Mouse (Mus musculus): Measurements from ENCODE around the gene Tsen2. TPM values are rescaled to one million over a fixed set of nuclear protein-coding genes. Genes with fewer than 3 reads are reported as not detected.

Gene Tsen2
- 36.5 and 36.9 TPM in 2 replicates for polyA plus RNA-seq (2015; fragmentation: Nextera tagmentation; extraction: Ambion mirVana)

GRCm38 (mm10) chr6:115544442-115544970 is at the start of gene Tsen2:
Gene Tsen2 (plus strand): TSS chr6:115544664.
- peaks cover 18% of the 10 kb centered on the region for H3K36me3 ChIP-seq
- peak within 1 kb of the TSS; percentile 79 for H3K27ac ChIP-seq (replicated peaks)
- peak within 1 kb of the TSS; percentile 58 for H3K4me3 ChIP-seq (replicated peaks)
- under 1% methylated on average over 38 of the region's 38 CpGs for WGBS
- peak within 1 kb of the TSS; percentile 66 for H3K9ac ChIP-seq (replicated peaks)
- H3K4me1 ChIP-seq = peaks cover 18% of the 10 kb centered on the region
- H3K27me3 ChIP-seq (replicated peaks) = no peaks in the 10 kb centered on the region
- peak within 1 kb of the TSS; percentile 82 for H3K4me2 ChIP-seq
- peak; percentile 94 for ATAC-seq (ENCODE audit: low FRiP score)
- no peaks in the 10 kb centered on the region for H3K9me3 ChIP-seq (replicated peaks)

- Histone ChIP-seq H3K4me3 (replicated peaks) (no peak overlapping the region), H3K4me2 (no peak overlapping the region), H3K9ac (replicated peaks) (no peak overlapping the region), H3K4me1 (no peaks in the 10 kb centered on the region), H3K36me3 (no peaks in the 10 kb centered on the region), H3K27me3 (replicated peaks) (no peaks in the 10 kb centered on the region), H3K27ac (replicated peaks) (no peak overlapping the region), H3K9me3 (replicated peaks) (no peaks in the 10 kb centered on the region)
- 74% methylated on average over 14 of the region's 14 CpGs for WGBS
- ATAC-seq (ENCODE audit: low FRiP score) = no peak
Observed at GRCm38 (mm10) chr6:115499540-115499939, 44.9 kb upstream of the Tsen2 start.

DNA sequence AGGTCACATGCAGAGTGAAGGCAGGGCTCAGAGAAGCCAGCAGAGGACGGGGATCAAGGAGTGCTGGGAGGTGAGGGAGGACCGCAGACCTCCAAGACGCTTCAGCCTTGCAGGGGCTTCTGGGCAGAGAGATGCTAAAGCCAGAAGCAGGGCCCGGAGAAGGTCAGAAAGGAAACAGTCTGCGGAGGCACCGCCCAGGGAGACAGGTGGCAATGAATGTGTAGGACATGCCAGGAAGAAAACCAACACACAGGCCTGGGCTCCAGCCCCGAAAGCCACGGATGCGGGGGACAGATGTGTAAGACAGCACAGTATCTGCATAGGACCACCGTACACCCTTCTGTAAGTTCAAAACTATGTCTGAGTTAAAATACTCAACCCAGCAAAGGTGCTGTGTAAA is 44.2 kb upstream of the Tsen2 start:
- Histone ChIP-seq H3K27ac (replicated peaks) (no peak overlapping the region), H3K9me3 (replicated peaks) (no peaks in the 10 kb centered on the region), H3K4me1 (no peaks in the 10 kb centered on the region), H3K4me3 (replicated peaks) (no peak overlapping the region), H3K36me3 (no peaks in the 10 kb centered on the region), H3K9ac (replicated peaks) (no peak overlapping the region), H3K27me3 (replicated peaks) (no peaks in the 10 kb centered on the region), H3K4me2 (no peak overlapping the region)
- ATAC-seq (ENCODE audit: low FRiP score) = no peak
- WGBS = 87% methylated on average over 10 of the region's 10 CpGs

- Histone ChIP-seq H3K27me3 (replicated peaks) (no peaks in the 10 kb centered on the region), H3K36me3 (no peaks in the 10 kb centered on the region), H3K4me3 (replicated peaks) (no peak overlapping the region), H3K9ac (replicated peaks) (no peak overlapping the region), H3K27ac (replicated peaks) (no peak overlapping the region), H3K4me1 (no peaks in the 10 kb centered on the region), H3K9me3 (replicated peaks) (no peaks in the 10 kb centered on the region), H3K4me2 (no peak overlapping the region)
- WGBS = 79% methylated on average over 3 of the region's 3 CpGs
- ATAC-seq (ENCODE audit: low FRiP score) = no peak
Observed at GRCm38 (mm10) chr6:115501131-115501530, 43.3 kb upstream of the Tsen2 start.

GRCm38 (mm10) chr6:115503038-115503437 is 41.4 kb upstream of the Tsen2 start:
- no peak overlapping the region for H3K4me3 ChIP-seq (replicated peaks)
- H3K36me3 ChIP-seq = no peaks in the 10 kb centered on the region
- H3K4me2 ChIP-seq = no peak overlapping the region
- no peak overlapping the region for H3K27ac ChIP-seq (replicated peaks)
- no peaks in the 10 kb centered on the region for H3K4me1 ChIP-seq
- WGBS = 96% methylated on average over 4 of the region's 4 CpGs
- no peaks in the 10 kb centered on the region for H3K27me3 ChIP-seq (replicated peaks)
- H3K9me3 ChIP-seq (replicated peaks) = no peaks in the 10 kb centered on the region
- ATAC-seq (ENCODE audit: low FRiP score) = no peak
- no peak overlapping the region for H3K9ac ChIP-seq (replicated peaks)

GRCm38 (mm10) chr6:115503549-115504159 is 40.8 kb upstream of the Tsen2 start:
- ATAC-seq (ENCODE audit: low FRiP score) = no peak
- Histone ChIP-seq H3K9me3 (replicated peaks) (no peaks in the 10 kb centered on the region), H3K4me1 (no peaks in the 10 kb centered on the region), H3K27ac (replicated peaks) (no peak overlapping the region), H3K36me3 (no peaks in the 10 kb centered on the region), H3K4me3 (replicated peaks) (no peak overlapping the region), H3K27me3 (replicated peaks) (no peaks in the 10 kb centered on the region), H3K9ac (replicated peaks) (no peak overlapping the region), H3K4me2 (no peak overlapping the region)
- WGBS = 87% methylated on average over 10 of the region's 10 CpGs

GRCm38 (mm10) chr6:115504160-115504558 is 40.3 kb upstream of the Tsen2 start:
- H3K27me3 ChIP-seq (replicated peaks) = no peaks in the 10 kb centered on the region
- ATAC-seq (ENCODE audit: low FRiP score) = no peak
- 77% methylated on average over 3 of the region's 3 CpGs for WGBS
- H3K9me3 ChIP-seq (replicated peaks) = no peaks in the 10 kb centered on the region
- no peak overlapping the region for H3K9ac ChIP-seq (replicated peaks)
- no peak overlapping the region for H3K27ac ChIP-seq (replicated peaks)
- no peak overlapping the region for H3K4me2 ChIP-seq
- no peaks in the 10 kb centered on the region for H3K36me3 ChIP-seq
- no peak overlapping the region for H3K4me3 ChIP-seq (replicated peaks)
- H3K4me1 ChIP-seq = no peaks in the 10 kb centered on the region

DNA sequence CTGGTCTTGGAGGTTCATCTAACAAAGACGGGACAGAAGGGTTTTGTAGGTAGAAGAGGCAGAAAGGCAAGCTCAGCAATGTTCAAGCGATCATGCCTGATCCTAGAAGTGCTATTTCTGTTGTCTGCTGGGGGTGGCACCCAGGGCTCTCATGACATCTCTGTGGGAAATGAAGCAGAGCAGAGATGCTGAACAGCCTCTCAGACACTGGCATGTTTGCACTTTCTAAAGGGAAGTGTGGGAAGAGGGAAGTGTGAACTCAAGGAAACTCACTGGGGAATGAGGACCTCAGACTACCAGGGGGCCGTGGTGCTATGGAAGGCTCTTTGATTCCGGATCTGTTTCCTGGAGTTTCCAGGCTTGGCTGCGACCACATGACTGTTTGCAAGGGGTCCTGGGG is 39.5 kb upstream of the Tsen2 start:
- WGBS = 88% methylated on average over 5 of the region's 5 CpGs
- no peak overlapping the region for H3K4me3 ChIP-seq (replicated peaks)
- no peaks in the 10 kb centered on the region for H3K36me3 ChIP-seq
- no peaks in the 10 kb centered on the region for H3K4me1 ChIP-seq
- no peak overlapping the region for H3K27ac ChIP-seq (replicated peaks)
- ATAC-seq (ENCODE audit: low FRiP score) = no peak
- no peaks in the 10 kb centered on the region for H3K27me3 ChIP-seq (replicated peaks)
- H3K9me3 ChIP-seq (replicated peaks) = no peaks in the 10 kb centered on the region
- no peak overlapping the region for H3K9ac ChIP-seq (replicated peaks)
- no peak overlapping the region for H3K4me2 ChIP-seq

DNA sequence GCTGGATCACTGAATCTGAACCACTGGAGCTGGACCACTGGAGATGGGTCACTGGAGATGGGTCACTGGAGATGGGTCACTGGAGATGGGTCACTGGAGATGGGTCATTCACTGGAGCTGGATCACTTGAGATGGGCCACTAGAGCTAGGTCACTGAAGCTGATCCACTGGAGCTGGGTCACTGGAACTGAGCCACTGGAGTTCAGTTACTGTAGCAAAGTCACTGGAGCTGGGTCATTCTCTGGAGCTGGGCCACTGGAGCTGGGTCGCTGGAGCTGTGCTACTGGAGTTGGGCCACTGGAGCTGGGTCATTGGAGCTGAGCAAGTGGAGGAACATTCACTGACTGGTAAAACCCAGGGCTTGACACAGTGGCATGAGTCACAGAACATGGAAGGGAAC is 38.0 kb upstream of the Tsen2 start:
- 78% methylated on average over 1 of the region's 1 CpGs for WGBS
- no peak for ATAC-seq (ENCODE audit: low FRiP score)
- Histone ChIP-seq H3K4me3 (replicated peaks) (no peak overlapping the region), H3K9me3 (replicated peaks) (no peaks in the 10 kb centered on the region), H3K4me2 (no peak overlapping the region), H3K27ac (replicated peaks) (no peak overlapping the region), H3K9ac (replicated peaks) (no peak overlapping the region), H3K27me3 (replicated peaks) (no peaks in the 10 kb centered on the region), H3K36me3 (no peaks in the 10 kb centered on the region), H3K4me1 (no peaks in the 10 kb centered on the region)

DNA sequence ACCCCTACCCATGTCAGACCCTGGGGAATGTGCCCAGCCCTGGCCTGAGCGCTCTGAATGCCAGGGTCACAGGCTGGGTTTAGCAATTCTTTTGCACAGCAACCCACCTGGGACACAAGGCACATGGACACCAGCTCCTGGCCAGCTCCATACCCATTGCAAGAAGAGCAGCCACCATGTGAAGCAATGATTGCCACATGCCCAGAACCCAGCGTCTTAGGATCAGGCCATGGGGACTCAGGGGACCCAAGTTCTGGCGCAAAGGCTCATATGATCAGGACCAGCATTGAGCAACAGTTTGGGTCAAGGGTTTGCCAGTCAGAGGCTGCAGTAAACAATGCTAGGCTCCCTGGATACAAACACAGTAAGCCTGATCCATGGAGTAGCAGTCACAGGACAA is 33.0 kb upstream of the Tsen2 start:
- no peak for ATAC-seq (ENCODE audit: low FRiP score)
- Histone ChIP-seq H3K9me3 (replicated peaks) (no peaks in the 10 kb centered on the region), H3K9ac (replicated peaks) (no peak overlapping the region), H3K27me3 (replicated peaks) (no peaks in the 10 kb centered on the region), H3K36me3 (no peaks in the 10 kb centered on the region), H3K4me1 (no peaks in the 10 kb centered on the region), H3K27ac (replicated peaks) (no peak overlapping the region), H3K4me2 (no peak overlapping the region), H3K4me3 (replicated peaks) (no peak overlapping the region)
- WGBS = 93% methylated on average over 3 of the region's 3 CpGs

GRCm38 (mm10) chr6:115513207-115513606 is 31.3 kb upstream of the Tsen2 start:
- 96% methylated on average over 4 of the region's 4 CpGs for WGBS

DNA sequence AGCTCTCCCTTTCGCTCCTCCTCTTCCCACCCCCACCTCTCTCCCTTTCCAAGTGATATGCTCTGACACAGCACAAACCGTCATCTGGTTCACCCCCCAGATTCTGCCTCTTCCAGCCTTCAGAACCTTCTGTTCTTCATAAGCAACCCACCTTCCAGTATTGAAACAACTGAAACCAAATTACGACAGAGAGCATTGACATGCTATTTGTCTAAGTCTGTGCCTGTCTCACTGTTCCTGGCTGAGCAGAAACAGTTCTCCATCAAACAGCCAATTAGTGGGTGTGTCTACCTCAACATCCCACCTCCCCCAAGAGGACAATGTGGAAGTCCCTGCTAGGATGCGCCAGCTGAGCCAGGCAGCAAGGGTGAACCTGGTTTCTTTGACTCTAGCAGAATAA is 26.6 kb upstream of the Tsen2 start:
- WGBS = 73% methylated on average over 4 of the region's 4 CpGs
- Histone ChIP-seq H3K27me3 (replicated peaks) (no peaks in the 10 kb centered on the region), H3K4me3 (replicated peaks) (no peak overlapping the region), H3K9ac (replicated peaks) (no peak overlapping the region), H3K4me2 (no peak overlapping the region), H3K4me1 (no peaks in the 10 kb centered on the region), H3K9me3 (replicated peaks) (no peaks in the 10 kb centered on the region), H3K36me3 (no peaks in the 10 kb centered on the region), H3K27ac (replicated peaks) (no peak overlapping the region)
- no peak for ATAC-seq (ENCODE audit: low FRiP score)

More at GRCm38 (mm10) chr6:115513207-115513606, 31.3 kb upstream of the Tsen2 start:
- no peak for ATAC-seq (ENCODE audit: low FRiP score)
- no peaks in the 10 kb centered on the region for H3K36me3 ChIP-seq
- no peak overlapping the region for H3K4me3 ChIP-seq (replicated peaks)
- H3K9ac ChIP-seq (replicated peaks) = no peak overlapping the region
- no peaks in the 10 kb centered on the region for H3K27me3 ChIP-seq (replicated peaks)
- no peaks in the 10 kb centered on the region for H3K9me3 ChIP-seq (replicated peaks)
- H3K4me1 ChIP-seq = no peaks in the 10 kb centered on the region
- no peak overlapping the region for H3K4me2 ChIP-seq
- H3K27ac ChIP-seq (replicated peaks) = no peak overlapping the region

All from neural tube, embryonic 15.5 days (tissue).